Mouse (Mus musculus): ENCODE measurements at regions not wholly inside any gene's neighbourhood (a gene's known extent, or its start where the extent isn't known, plus 50 kb on each side); places are given as distances from the start of the nearest gene placed in this dataset.
A peak's percentile ranks its signal among the peaks of the same experiment; 100 is the strongest.

DNA sequence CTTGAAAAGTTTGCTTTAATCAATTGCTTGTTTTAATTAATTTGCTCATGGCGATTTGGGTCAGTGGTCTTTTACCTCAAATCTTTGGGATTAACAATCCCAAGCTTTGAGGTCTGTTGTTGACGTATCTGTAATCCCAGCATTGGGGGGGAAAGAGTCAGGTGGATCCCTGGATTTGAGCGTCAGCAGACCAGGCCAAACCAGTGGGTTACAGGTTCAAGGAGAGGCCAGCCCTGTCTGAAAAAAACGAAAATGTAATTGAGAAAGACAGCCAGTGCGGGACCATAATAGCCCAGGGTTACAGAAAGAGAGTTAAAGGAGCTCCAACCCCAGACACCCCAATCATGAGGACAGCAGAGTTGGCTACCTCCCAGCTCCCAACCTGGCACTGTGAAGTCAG is 53.0 kb upstream of the Hs6st1 start:
- Histone ChIP-seq H3K27ac (ENCODE audit: insufficient read depth, low read depth, low read length) (peak overlapping the region; percentile 37), H3K4me3 (ENCODE audit: insufficient read depth, low read depth, low read length) (no peak overlapping the region), H3K27me3 (replicated peaks; ENCODE audit: control insufficient read depth, insufficient read depth, low read length) (no peaks in the 10 kb centered on the region), H3K4me1 (ENCODE audit: control insufficient read depth, insufficient read depth, low read length) (peaks cover 31% of the 10 kb centered on the region), H3K36me3 (ENCODE audit: control insufficient read depth, insufficient read depth, low read length) (no peaks in the 10 kb centered on the region)
- WGBS: 79% methylated on average over 5 of the region's 5 CpGs
- TF ChIP-seq POLR2A (IDR thresholded peaks at IDR 0.05; ENCODE audit: low read depth, low read length) (no peak), CTCF (conservative IDR thresholded peaks at IDR 0.05; ENCODE audit: insufficient read depth, insufficient read length, low read depth, low read length) (no peak)
- DNase-seq: no peak

DNA sequence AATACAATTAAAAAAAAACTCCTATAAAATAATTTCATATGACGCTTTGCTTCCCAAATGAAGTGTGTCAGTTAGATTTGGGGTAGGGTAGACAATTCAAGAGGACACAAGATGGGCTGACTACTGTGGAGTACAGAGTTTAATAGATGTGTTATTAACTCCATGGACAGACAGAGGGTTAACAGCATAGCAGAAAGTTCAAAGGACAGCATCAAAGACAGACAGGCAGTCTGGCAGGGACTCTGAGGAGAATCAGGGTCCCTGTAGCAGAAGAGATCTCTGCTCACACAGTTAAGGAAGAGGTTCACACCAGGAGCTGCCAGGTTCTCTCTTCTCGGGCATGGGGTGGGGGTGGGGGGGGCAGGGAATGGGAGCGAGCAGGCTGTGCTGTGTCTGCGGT is 51.6 kb upstream of the Hs6st1 start:
- Histone ChIP-seq H3K4me1 (ENCODE audit: control insufficient read depth, insufficient read depth, low read length) (peaks cover 31% of the 10 kb centered on the region), H3K27ac (ENCODE audit: insufficient read depth, low read depth, low read length) (peak overlapping the region; percentile 84), H3K36me3 (ENCODE audit: control insufficient read depth, insufficient read depth, low read length) (no peaks in the 10 kb centered on the region), H3K4me3 (ENCODE audit: insufficient read depth, low read depth, low read length) (no peak overlapping the region), H3K27me3 (replicated peaks; ENCODE audit: control insufficient read depth, insufficient read depth, low read length) (no peaks in the 10 kb centered on the region)
- DNase-seq: peak; percentile 64
- TF ChIP-seq POLR2A (IDR thresholded peaks at IDR 0.05; ENCODE audit: low read depth, low read length) (no peak), CTCF (conservative IDR thresholded peaks at IDR 0.05; ENCODE audit: insufficient read depth, insufficient read length, low read depth, low read length) (no peak)
- WGBS: 30% methylated on average over 4 of the region's 4 CpGs

DNA sequence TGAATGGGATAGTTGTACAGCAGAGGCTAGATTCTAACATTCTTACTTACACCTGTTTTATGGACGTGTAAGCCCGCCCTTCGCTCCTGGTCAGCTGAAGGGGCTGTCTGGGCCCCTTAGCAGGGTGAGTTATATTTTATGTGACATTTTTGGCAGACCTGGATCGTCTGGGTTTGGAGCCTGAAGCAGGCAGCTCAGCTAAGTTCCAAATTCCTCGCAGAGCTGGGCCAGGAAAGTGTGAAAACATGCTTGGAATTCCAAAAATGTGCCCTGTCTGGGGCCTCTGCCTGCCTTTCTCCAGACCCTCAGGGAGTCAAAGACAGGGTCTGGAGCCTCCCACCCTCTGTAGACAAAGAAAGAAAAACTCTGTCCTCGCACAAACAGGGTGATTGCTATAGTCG is 51.1 kb upstream of the Hs6st1 start:
- WGBS: 7% methylated on average over 7 of the region's 7 CpGs
- no peak for TF ChIP-seq POLR2A (IDR thresholded peaks at IDR 0.05; ENCODE audit: low read depth, low read length)
- Histone ChIP-seq H3K27ac (ENCODE audit: insufficient read depth, low read depth, low read length) (peak overlapping the region; percentile 84), H3K4me3 (ENCODE audit: insufficient read depth, low read depth, low read length) (no peak overlapping the region), H3K4me1 (ENCODE audit: control insufficient read depth, insufficient read depth, low read length) (peaks cover 31% of the 10 kb centered on the region), H3K36me3 (ENCODE audit: control insufficient read depth, insufficient read depth, low read length) (no peaks in the 10 kb centered on the region), H3K27me3 (replicated peaks; ENCODE audit: control insufficient read depth, insufficient read depth, low read length) (no peaks in the 10 kb centered on the region)
- DNase-seq: peak; percentile 88

DNA sequence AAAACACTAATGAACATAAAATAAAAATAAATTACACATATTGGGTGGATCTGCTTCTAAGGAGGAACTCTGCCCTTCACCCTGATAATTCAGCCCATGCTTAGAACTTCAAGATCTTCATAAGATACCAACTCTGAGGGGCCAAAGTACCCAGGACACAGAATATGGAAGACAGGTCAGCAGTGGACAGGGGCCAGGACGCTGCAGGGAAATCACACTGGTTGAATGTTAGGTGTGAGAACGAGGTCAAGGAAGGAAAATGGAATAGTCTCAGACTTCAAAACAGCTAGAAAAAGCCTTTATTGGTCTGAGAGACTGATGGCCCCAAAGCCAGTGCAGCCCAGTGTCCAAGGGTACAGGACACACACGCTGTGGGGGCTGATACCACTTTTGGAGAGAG is 50.5 kb upstream of the Hs6st1 start:
- Histone ChIP-seq H3K4me1 (ENCODE audit: control insufficient read depth, insufficient read depth, low read length) (peaks cover 31% of the 10 kb centered on the region), H3K27me3 (replicated peaks; ENCODE audit: control insufficient read depth, insufficient read depth, low read length) (no peaks in the 10 kb centered on the region), H3K27ac (ENCODE audit: insufficient read depth, low read depth, low read length) (peak overlapping the region; percentile 73), H3K4me3 (ENCODE audit: insufficient read depth, low read depth, low read length) (no peak overlapping the region), H3K36me3 (ENCODE audit: control insufficient read depth, insufficient read depth, low read length) (no peaks in the 10 kb centered on the region)
- TF ChIP-seq CTCF (conservative IDR thresholded peaks at IDR 0.05; ENCODE audit: insufficient read depth, insufficient read length, low read depth, low read length) (no peak), POLR2A (IDR thresholded peaks at IDR 0.05; ENCODE audit: low read depth, low read length) (no peak)
- 44% methylated on average over 3 of the region's 3 CpGs for WGBS
- peak; percentile 47 for DNase-seq

All from kidney, adult 2 months (tissue).